Mouse (Mus musculus) lung, adult 2 months (tissue): Measurements from ENCODE around the gene Sox15.

Experiments used
- CTCF ChIP-seq: fragments of 200-500 bp; IDR thresholded peaks from 2 replicates; pipeline ENCODE4 v1.5.1; 2011; ENCODE audit warnings: mild to moderate bottlenecking, low read length, control low read depth; ENCODE audit not compliant: insufficient read depth
- POLR2A ChIP-seq: fragments of 200-500 bp; IDR thresholded peaks from 2 replicates; pipeline ENCODE4 v1.6.1; 2011; ENCODE audit warnings: low read depth, mild to moderate bottlenecking, control low read depth, low read length, borderline replicate concordance; ENCODE audit errors: extremely low read depth

DNA sequence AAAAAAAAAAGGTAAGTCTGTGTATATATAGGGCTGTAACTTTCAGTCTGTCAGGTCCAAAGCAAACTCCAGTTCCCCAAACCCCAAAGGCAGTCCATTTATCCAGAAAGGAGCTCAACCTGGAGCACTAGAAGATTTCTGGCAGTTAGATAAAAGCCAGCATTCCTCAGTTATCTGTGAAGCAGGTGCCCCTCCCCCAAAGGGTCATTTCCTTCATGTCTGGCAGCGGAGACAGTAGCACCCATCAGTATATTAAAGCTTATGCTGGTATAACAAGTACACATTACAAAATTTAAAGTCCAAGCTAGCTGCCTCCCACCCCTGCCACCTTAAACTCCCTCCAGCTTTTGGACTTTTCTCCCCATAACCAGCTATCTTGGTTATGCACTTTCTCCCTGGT is 44.5 kb downstream of the Sox15 start:
- TF ChIP-seq CTCF, result no peak
- TF ChIP-seq POLR2A, result no peak
